Mouse (Mus musculus) heart, postnatal 4 days (tissue): Measurements from ENCODE around the gene Olfr1046. TPM values are rescaled to one million over a fixed set of nuclear protein-coding genes. Genes with fewer than 3 reads are reported as not detected.
"Not testable (repeated sequence)": the region's sequence is repeated elsewhere in the genome, so short reads cannot be mapped to it uniquely, and the experiment has no call there.

ENCODE experiments used
- DNase-seq: peaks from one replicate; pipeline ENCODE4 v3.0.0; 2021
- total RNA-seq, 2 experiments: library from RNA; stranded (reverse); gene quantifications; 2 replicates each; pipeline ENCODE4 v1.2.3; 2021

The Olfr1046 gene
- not detected for total RNA-seq

- no peak for DNase-seq
Measured at GRCm38 (mm10) chr2:86219214-86219613, at the start of gene Olfr1046. Gene Olfr1046, minus strand, starts transcription at chr2:86219314.

GRCm38 (mm10) chr2:86258228-86258627, 39.1 kb upstream of the Olfr1046 start, which contains the start of gene Olfr1049:
Gene Olfr1049, minus strand, starts transcription at chr2:86258328.
- DNase-seq: not testable (repeated sequence)

GRCm38 (mm10) chr2:86240189-86240588, 21.1 kb upstream of the Olfr1046 start, which contains the start of gene Olfr1048:
Gene Olfr1048, minus strand, starts transcription at chr2:86240289.
- no peak for DNase-seq

GRCm38 (mm10) chr2:86231301-86231700, 12.2 kb upstream of the Olfr1046 start, which contains the start of gene Olfr1047:
Gene Olfr1047, minus strand, starts transcription at chr2:86231401.
- DNase-seq: no peak

GRCm38 (mm10) chr2:86202909-86203308, 16.2 kb downstream of the Olfr1046 start, which contains the start of gene Olfr1045:
Gene Olfr1045, minus strand, starts transcription at chr2:86203009.
- no peak for DNase-seq

GRCm38 (mm10) chr2:86195863-86196262, 23.3 kb downstream of the Olfr1046 start:
- DNase-seq: no peak

GRCm38 (mm10) chr2:86185583-86185982, 33.5 kb downstream of the Olfr1046 start, which contains the start of gene Olfr52:
Gene Olfr52, minus strand, starts transcription at chr2:86185683.
- DNase-seq: no peak

GRCm38 (mm10) chr2:86179950-86180349, 39.2 kb downstream of the Olfr1046 start:
- DNase-seq: no peak

- DNase-seq: no peak
Measured at GRCm38 (mm10) chr2:86177720-86178119, 41.4 kb downstream of the Olfr1046 start, which contains the start of gene Olfr1044. Gene Olfr1044, minus strand, starts transcription at chr2:86177820.

GRCm38 (mm10) chr2:86175422-86175821, 43.7 kb downstream of the Olfr1046 start:
- DNase-seq: not testable (repeated sequence)

- DNase-seq: no peak
Measured at GRCm38 (mm10) chr2:86167422-86167821, 51.7 kb downstream of the Olfr1046 start, which contains the start of gene Olfr1043. Gene Olfr1043, minus strand, starts transcription at chr2:86167522.

Other genes with a start within 250 kb of the Olfr1046 start
- gene Olfr1029, start 245.4 kb downstream of the Olfr1046 start, total RNA-seq: not detected
- not detected for gene Olfr1030, start 240.0 kb downstream of the Olfr1046 start, total RNA-seq
- not detected for gene Olfr1031, start 229.0 kb downstream of the Olfr1046 start, total RNA-seq
- gene Olfr1032, start 213.8 kb downstream of the Olfr1046 start, total RNA-seq: not detected
- 1 to 10 TPM in 1 of 2 experiments, under 1 TPM in 1; 0.43 to 1.1 TPM for gene Olfr1033, start 198.7 kb downstream of the Olfr1046 start, total RNA-seq
- gene Olfr1034, start 173.5 kb downstream of the Olfr1046 start, total RNA-seq: under 1 TPM in 1 of 2 experiments, not detected in 1; 0.07 TPM
- not detected for gene Olfr1036, start 145.3 kb downstream of the Olfr1046 start, total RNA-seq
- gene Olfr1037, start 131.9 kb downstream of the Olfr1046 start, total RNA-seq: not detected
- not detected for gene Olfr1039, start 83.4 kb downstream of the Olfr1046 start, total RNA-seq
- not detected for gene Olfr1040, start 72.6 kb downstream of the Olfr1046 start, total RNA-seq
- gene Olfr1042, start 57.5 kb downstream of the Olfr1046 start, total RNA-seq: not detected
- not detected for gene Olfr1043, start 51.8 kb downstream of the Olfr1046 start, total RNA-seq
- gene Olfr1044, start 41.5 kb downstream of the Olfr1046 start, total RNA-seq: not detected
- not detected for gene Olfr52, start 33.6 kb downstream of the Olfr1046 start, total RNA-seq
- gene Olfr1045, start 16.3 kb downstream of the Olfr1046 start, total RNA-seq: not detected
- gene Olfr1047, start 12.1 kb upstream of the Olfr1046 start, total RNA-seq: not detected
- not detected for gene Olfr1048, start 21.0 kb upstream of the Olfr1046 start, total RNA-seq
- gene Olfr1049, start 39.0 kb upstream of the Olfr1046 start, total RNA-seq: not detected
- gene Olfr1051, start 59.8 kb upstream of the Olfr1046 start, total RNA-seq: not detected
- gene Olfr1052, start 73.1 kb upstream of the Olfr1046 start, total RNA-seq: not detected
- gene Olfr1053, start 96.0 kb upstream of the Olfr1046 start, total RNA-seq: not detected
- not detected for gene Olfr1054, start 116.1 kb upstream of the Olfr1046 start, total RNA-seq
- gene Olfr1055, start 131.0 kb upstream of the Olfr1046 start, total RNA-seq: not detected
- not detected for gene Olfr1056, start 143.2 kb upstream of the Olfr1046 start, total RNA-seq
- not detected for gene Olfr1057, start 159.1 kb upstream of the Olfr1046 start, total RNA-seq
- not detected for gene Olfr1058, start 169.2 kb upstream of the Olfr1046 start, total RNA-seq
- gene Olfr1061, start 194.7 kb upstream of the Olfr1046 start, total RNA-seq: not detected
- gene Olfr1062, start 207.4 kb upstream of the Olfr1046 start, total RNA-seq: not detected
- gene Olfr1065, start 231.3 kb upstream of the Olfr1046 start, total RNA-seq: not detected
- not detected for gene Olfr1066, start 237.0 kb upstream of the Olfr1046 start, total RNA-seq